Mouse (Mus musculus) spleen, embryonic (tissue): ENCODE measurements around the gene Thoc3.
"Not testable (repeated sequence)": the region's sequence is repeated elsewhere in the genome, so short reads cannot be mapped to it uniquely, and the experiment has no call there.

Experiments
- CTCF ChIA-PET: fragments of 350-600 bp; sonication (Branson Sonifier 250); formaldehyde crosslinking; loops from one replicate; lab custom pipeline; 2022; lab: Charles Lee

Gene Thoc3

DNA sequence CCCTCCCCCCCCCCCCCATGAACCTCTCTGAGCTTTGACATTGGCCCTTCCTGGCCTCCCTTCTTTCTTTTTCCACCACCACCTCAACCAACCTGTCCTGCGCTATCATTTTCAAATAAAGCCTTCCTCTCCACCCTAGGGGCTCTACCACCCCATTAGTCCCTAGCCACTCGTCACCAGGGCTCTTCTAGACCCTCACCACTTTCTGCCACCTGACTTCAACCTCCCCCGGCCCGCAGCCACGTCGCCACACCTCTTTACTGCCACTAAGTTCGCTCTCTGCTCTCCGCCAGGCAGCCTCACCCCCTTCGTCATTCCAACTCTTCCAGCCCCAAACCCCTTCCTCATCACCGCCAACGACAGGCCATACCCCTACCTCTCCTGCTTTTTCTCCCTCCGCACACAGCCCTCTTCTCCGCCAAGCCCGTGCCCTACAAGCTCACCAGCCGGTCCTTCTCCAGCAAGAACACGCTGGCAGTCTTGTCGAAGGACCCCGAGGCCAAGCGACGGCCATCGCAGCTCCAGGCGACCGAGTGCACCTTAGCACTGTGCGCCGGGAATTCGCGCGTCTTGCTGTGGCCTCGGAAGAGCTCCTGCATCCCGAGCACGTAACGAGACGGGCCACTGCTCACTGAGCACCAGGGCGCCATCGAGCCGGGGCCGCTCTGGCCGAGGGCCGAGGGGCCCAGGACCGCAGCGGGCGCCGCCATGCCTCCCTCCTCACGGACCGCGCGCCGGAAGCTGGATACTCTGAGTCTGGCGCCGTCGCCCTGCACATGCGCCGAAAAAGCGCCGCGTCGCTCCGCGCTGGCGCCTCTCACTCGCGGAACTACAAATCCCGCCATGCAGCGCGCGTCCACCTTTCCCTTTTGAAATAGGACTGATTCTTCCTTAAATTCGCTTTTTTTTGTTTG is at the start of gene Thoc3:
Gene Thoc3 (minus strand): TSS at position 752 of the 914 bp plus-strand sequence.
- CTCF ChIA-PET, result interaction anchor here (0.6 kb wide), 1 partner anchor 115 kb away, joined by 9 read pairs; no protein-coding TSS in a partner anchor

GRCm38 (mm10) chr13:54505920-54506319 is 37.3 kb upstream of the Thoc3 start:
- CTCF ChIA-PET, result interaction anchor here (0.6 to 0.7 kb wide), 2 partner anchors 71 to 76 kb away, joined by 3 read pairs; no protein-coding TSS in a partner anchor

DNA sequence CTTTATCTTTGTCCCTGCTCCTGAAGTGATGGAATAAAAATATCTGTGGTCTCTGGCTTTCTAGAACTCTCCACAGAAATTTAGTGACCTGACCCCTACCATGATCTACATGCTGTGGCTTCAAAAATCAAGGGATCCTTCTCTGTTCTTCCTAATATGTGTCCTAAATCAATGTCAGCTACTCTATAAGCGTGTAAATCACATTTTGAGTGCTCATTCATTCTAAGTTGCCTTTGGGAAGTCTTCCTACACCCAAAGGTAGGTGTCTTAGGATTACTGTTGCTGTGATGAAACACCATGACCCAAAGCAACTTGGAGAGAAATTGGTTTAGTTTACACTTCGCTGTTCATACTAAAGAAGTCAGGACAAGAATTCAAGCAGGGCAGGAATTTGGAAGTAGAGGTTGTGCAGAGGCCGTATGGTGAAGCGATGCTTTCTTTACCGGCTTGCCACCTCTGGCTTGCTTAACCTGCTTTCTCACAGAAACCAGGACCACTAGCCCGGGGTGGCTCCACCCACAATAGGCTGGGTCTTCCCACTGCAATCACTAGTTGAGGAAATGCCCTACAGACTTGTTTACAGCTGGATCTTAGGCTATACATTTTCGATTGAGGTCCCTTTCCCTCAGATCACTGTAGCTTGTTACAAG is 36.1 kb upstream of the Thoc3 start:
- CTCF ChIA-PET, result interaction anchor here (0.7 kb wide), 1 partner anchor 61 kb away, joined by 8 read pairs; the partner anchor contains the start of gene 4833439L19Rik

GRCm38 (mm10) chr13:54503604-54504521 is 35.2 kb upstream of the Thoc3 start, which contains the start of gene Simc1:
Gene Simc1, plus strand, starts transcription at chr13:54503779.
- CTCF ChIA-PET, result no interaction called here

DNA sequence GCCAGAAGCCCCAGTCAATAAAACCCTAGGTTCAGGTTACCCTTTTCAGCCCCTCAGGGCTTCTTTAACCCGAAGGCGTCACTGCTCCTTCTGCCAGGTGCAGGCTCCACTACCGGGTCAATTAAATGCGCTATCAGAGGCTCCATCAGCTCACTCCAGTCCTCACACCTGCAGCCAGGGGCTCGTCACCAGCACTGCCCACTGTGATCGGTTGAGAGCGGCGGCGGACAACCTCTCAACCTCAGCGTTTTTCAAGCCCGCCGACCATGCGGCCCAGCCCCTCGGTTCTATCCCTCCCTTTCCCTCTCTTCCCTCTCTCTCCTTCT is 34.6 kb upstream of the Thoc3 start:
- CTCF ChIA-PET, result no interaction called here

DNA sequence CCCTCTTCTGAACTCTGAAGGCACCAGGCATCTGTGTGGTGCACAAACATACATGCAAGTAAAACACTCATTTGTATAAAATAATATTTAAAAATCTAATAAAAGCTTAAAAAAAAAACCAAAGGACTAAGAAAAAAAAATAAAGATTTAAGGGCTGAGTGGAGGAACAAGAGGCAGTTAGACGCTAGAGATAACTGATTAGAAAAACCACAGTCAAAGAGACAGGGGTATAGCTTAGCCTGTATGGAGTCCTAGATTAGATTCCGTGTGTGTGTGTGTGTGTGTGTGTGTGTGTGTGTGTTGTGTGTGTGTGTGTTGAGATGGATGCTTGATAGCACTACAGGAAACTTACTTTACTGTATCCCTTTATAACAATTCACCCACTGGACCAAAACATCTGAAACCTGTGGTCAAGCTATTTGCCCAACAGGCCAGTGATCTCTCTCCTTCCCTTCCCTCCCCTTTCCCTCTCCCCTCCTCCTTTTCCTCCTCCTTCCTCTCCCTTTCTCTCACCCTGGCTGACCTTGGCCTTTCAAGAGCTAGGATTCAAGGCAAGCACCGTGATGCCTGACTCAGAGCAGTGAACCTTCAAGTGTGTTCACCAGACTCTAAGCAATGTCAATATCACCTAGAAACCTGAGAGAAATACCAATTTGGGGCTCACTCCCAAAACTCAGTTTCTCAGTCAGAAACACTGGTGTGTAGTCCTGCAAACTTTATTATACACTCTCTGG is 33.5 kb upstream of the Thoc3 start:
- CTCF ChIA-PET, result interaction anchor here (0.6 kb wide), 2 partner anchors 35 to 336 kb away, joined by 4 to 6 read pairs; no protein-coding TSS in a partner anchor

- CTCF ChIA-PET, result interaction anchor here (0.6 kb wide), 1 partner anchor 336 kb away, joined by 6 read pairs; no protein-coding TSS in a partner anchor
These were observed 32.7 kb upstream of the Thoc3 start for GRCm38 (mm10) chr13:54501352-54501751.

GRCm38 (mm10) chr13:54499551-54499950 is 30.9 kb upstream of the Thoc3 start:
- CTCF ChIA-PET, result not testable (repeated sequence)

DNA sequence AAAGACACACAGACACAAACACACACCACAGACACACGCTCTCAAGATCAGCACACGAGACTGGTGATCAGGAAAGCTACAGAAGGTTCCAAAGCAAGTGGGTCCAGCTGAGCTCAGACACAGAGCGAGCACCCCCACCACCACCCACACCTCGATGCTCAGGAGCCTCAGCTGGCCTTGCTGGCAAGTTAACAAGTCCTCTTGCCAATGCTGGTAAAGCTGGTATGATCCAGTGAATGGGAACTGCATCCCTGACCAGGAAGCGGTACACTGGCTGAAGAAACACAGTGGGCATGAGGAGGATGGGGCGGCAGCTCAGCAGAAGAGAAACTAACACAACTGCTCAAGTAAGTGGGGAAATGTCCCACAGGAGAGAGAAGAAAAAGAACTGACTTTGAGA is 22.7 kb upstream of the Thoc3 start:
- CTCF ChIA-PET, result no interaction called here

DNA sequence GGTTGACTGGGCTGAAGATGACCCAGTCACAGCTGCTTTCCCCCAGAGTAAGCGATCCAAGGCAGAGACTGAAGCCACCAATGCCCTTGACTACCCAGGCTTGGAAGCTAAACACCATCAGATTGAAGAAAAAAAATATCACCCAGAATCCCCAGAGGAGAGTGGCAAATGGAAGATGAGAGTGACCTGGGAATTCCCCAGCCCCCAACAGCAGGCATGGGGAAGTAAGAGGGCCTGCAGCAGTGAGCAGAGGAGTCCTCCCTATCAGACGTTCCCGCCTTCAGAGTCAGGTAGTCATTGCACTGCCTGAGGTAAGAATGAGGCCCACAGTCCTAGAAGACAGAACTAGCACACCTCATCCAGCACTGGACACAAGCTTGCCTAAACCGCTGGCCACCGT is 21.8 kb upstream of the Thoc3 start:
- CTCF ChIA-PET, result no interaction called here

GRCm38 (mm10) chr13:54481498-54481897 is 12.8 kb upstream of the Thoc3 start:
- CTCF ChIA-PET, result no interaction called here

DNA sequence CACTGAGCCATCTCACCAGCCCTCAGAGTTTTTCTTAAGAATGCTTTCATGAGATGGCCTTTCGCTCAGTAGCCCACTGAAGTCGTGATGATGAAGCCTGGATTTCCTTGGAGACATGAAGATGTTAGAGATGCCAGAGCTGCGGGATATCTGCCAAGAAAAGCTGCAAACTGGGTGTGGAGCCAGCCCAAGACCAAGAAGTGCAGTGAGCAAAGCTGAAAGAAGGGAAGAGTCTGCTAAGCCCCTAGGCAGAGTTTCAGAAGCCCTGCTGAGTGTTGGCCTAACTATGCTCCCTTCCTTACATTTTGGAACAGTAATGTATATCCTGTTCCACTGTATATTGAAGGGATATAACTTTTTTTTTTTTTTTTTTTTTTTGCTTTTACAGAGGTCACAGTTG is 10.6 kb upstream of the Thoc3 start:
- CTCF ChIA-PET, result no interaction called here

DNA sequence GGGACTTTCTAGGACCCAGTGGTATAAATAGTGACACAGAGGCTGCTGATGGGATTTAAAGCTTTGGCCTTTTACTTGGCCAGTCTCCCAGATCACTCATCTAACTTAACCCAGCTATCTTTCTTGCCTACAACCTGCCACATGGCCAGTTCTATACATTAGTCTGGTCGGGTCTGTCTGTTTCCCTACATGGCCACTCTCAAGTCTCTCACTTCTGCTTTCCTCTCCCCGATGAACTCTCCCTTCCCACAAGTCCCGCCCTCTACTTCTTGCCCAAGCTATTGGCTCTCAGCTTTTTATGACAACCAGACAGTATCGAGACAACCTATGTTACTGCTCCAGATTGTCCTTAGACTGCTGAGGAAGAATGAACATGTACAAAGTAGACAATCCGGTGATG is 7.1 kb upstream of the Thoc3 start:
- CTCF ChIA-PET, result interaction anchor here (1.0 kb wide), 1 partner anchor 86 kb away, joined by 4 read pairs; no protein-coding TSS in a partner anchor

GRCm38 (mm10) chr13:54474996-54475395 is 6.3 kb upstream of the Thoc3 start:
- CTCF ChIA-PET, result interaction anchor here (1.0 kb wide), 1 partner anchor 87 kb away, joined by 4 read pairs; no protein-coding TSS in a partner anchor

GRCm38 (mm10) chr13:54471967-54472366 is 3.3 kb upstream of the Thoc3 start:
- CTCF ChIA-PET, result no interaction called here

GRCm38 (mm10) chr13:54469012-54469354 is 334 bp upstream of the Thoc3 start:
- CTCF ChIA-PET, result no interaction called here

DNA sequence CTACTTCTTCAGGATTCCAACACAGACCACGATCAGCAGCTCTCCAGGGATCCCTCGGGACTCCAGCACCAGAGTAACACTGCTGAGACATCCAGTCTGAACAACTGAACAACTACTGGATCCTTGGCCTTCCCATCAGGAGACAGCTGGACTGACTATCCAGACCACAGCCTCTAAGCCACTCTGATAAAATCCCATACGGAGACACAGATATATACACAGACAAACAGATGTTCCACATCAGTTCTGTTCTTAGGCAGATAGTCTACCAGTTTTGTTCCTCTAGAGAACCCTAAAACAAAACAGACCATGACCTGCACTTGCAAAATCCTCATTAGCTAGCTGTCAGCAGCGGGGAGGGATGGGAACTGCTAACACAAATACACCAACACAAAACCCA is 9.4 kb downstream of the Thoc3 start:
- CTCF ChIA-PET, result interaction anchor here (0.7 kb wide), 1 partner anchor 11 kb away, joined by 5 read pairs; no protein-coding TSS in a partner anchor

GRCm38 (mm10) chr13:54457062-54457461 is 11.6 kb downstream of the Thoc3 start:
- CTCF ChIA-PET, result no interaction called here

GRCm38 (mm10) chr13:54447496-54448224 is 21.0 kb downstream of the Thoc3 start:
- CTCF ChIA-PET, result interaction anchor here (0.6 to 2.5 kb wide), 8 partner anchors 12 to 1340 kb away, joined by 3 to 13 read pairs (median 4); partner anchors contain the start of gene Cplx2
